Mouse (Mus musculus) layer of hippocampus, adult 9-10 months (tissue): ENCODE data around the gene Wbp4.
"Not testable (repeated sequence)": the region's sequence is repeated elsewhere in the genome, so short reads cannot be mapped to it uniquely, and the experiment has no call there.

Source experiments
- DNase-seq: peaks from one replicate; pipeline ENCODE4 v3.0.0; 2022; ENCODE audit warnings: low spot score

Gene Wbp4

DNA sequence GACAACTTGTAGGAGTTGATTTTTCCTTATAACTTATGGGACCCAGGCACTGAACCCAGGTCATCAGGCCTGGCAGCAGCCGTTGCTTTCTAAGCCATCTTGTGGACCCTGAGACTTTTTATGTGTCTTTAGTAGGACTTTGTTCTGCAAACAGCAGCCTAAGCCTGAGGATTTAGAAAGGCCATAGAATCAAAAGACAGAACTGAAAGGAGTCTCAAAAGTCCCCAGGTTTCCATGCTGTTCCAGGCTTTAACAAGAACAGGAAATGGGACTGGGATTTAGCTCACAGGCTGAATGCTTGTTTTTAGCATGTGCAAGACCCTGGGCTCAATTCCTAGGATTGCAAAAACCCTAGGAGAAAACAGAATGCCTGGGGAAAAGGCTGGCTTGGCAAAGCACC lies 26.5 kb upstream of the Wbp4 start:
- DNase-seq, result no peak

DNA sequence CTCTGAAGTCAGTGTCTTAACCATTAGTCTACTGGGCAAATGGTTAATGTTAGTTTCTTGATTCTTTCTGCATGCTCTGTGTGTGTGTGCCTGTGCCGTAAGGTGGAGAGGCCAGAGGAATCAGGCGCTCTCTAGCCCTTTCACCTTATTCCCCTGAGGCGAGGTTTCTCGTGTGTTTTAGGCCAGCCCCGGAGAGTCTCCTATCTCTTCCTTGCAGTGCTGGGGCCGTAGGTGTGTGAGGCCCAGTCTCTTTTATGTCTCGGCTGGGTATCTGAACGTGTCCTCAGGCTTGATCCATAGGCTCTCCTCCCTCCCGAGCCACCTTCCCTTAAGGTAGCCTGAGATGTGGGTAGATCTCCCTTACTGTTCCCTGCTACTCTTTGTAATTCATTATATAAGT lies 24.9 kb upstream of the Wbp4 start:
- no peak for DNase-seq

DNA sequence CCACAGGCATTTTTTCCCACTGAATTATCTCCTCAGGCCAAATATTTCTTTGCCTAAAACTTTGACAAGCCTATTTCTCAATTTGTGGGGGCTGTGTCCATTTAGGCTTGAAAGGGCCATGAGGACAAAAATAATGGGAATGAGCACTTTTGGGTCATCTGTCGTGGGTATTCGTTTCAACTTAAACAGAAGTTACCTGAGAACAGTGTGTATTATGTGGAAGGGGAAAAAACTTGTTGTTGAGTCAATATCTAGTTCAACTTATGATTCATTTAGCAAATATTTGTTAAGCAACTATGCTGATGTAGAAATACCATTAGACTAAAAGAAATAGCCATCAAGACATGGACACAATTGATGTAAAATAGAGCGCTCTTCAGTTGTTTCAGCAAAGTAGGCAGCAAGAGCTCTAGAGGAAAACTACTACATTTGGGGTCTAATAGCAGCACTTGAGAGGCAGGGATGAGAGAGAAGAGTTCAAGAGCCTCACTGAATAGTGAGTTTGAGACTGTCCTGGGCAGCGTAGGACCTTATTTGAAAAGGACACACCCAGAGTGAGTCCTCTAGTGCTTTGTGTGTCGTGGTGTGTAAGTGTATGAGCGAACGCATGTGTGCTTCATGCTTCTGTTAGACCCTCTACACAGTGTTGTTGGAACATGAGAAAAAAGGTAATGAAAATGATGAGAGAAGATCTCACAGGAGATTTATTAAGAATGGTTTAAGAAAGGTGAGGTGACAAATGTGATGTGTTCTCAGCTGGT lies 23.1 kb upstream of the Wbp4 start:
- DNase-seq, result no peak

- DNase-seq, result no peak
Observed at GRCm38 (mm10) chr14:79503371-79504075, 22.2 kb upstream of the Wbp4 start.

DNA sequence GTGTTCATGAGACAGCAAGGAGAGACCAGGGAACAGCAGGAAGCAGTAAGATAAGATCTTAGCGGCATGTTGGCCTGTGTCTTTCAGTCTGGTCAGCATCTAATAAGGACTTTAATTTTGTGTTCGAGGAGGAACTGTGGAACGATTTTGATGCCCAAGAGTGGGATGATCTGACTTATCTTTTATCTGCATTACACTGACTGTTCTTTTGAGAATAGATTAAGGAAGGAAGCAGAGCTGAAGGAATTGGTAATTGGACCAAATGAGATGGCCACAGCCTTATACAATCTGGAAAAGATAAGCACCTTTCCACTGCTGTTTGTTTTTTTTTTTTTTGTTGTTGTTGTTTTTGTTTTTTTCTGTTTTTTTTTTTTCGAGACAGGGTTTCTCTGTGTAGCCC lies 19.4 kb upstream of the Wbp4 start:
- no peak for DNase-seq

GRCm38 (mm10) chr14:79499326-79499725 lies 18.0 kb upstream of the Wbp4 start:
- DNase-seq, result no peak

- no peak for DNase-seq
Observed at GRCm38 (mm10) chr14:79494349-79494748, 13.0 kb upstream of the Wbp4 start.

DNA sequence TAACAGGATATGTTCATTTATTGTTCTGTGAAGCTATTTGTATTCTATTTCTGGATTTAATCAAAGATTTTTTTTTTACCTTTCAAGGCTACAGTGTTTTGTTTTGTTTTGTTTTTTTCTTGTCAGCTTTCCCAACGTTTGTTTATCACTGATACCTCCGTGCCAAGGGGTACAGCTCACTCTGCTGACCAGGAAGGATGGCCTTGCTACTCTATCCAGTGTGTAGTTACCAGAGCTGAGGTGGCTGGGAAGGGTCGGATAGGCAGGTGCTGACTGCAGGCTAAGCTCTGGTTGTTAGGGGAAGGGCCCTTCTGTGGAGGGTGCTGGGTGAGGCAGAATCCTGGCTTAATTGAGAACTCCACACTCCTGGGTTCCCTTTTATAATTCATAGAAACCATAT lies 8.9 kb upstream of the Wbp4 start:
- no peak for DNase-seq

DNA sequence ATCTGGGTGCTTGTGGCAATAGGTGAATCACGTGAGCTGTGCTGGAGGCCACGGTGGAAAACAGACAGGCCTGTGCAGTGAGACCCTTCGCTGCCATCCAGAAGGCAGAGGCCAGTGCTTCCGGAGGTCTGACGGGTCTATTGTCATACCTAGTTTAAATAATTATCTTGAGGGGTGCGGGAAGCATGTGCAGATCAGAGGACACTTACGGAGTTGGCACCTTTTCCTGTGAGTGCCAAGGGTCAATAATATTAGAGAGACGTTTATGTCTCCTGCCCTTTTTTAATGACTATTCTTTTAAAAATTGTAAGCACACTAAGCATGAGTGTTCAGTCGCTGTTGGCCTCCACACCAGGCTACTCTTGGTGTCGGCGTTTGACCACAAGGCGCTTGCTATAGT lies 7.8 kb upstream of the Wbp4 start:
- DNase-seq, result no peak

GRCm38 (mm10) chr14:79488531-79488930 lies 7.2 kb upstream of the Wbp4 start:
- DNase-seq, result no peak

DNA sequence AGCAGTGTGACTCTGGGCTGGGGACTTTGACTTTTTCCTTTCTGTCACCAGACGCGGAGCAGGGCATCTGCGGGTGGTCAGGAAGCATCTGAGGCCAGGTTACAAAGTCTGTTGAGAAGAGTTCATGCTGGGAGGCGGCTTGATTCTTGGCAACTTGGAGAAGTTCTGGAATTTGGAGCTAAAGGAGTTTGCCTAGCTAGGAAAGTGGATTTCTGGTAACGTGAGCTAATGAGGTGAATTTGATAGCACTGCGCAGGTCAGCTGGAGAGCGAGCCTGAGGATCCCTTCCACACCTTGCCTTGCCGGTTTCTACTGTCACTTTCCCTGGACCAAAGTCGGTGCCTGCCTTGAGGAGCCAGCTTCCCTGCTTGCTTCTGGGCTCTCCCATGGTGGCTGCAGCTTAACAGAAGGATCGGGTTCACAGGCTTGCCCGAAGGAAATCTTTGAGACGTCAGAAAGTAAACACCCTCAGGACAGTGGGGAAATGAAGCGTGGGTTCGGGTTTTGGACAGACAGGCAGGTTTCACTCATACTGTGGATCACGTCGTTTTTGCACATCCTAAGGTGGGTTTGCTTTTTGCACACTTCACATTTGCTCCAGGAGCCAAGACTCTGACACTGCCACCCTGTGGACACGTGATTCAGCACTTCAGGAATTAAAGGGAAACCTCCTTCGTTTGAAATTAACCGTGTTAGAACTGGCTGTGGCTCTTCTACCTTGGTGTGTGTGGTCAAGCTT lies 5.8 kb upstream of the Wbp4 start:
- DNase-seq, result no peak

- no peak for DNase-seq
Observed at GRCm38 (mm10) chr14:79486617-79486992, 5.3 kb upstream of the Wbp4 start.

DNA sequence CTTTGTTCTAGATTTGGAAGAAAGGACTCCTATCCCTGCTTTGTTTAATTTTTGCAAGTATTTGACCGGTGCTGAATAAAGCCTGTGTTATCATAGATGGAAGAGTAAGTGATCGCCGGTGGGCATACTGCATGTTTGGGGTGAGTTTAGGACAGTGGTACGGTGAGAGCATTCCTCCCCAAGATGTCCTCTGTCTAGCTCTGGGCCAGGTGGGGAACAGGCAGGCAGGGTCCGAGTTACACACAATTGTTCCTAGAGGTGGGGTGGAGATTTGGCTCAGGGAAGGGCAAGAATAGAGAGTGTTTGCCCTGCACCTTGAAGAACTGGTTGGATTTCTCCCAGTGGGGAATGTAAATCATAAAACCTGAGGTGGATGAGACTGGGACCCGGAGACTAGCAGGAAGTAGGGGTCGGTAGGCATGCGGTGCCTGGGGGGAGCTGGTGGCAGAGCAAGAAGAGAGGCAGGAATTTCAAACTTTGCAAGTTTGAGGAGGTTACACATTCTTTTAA lies 2.3 kb upstream of the Wbp4 start:
- no peak for DNase-seq

GRCm38 (mm10) chr14:79482747-79483355 lies 1.5 kb upstream of the Wbp4 start:
- DNase-seq, result no peak

- DNase-seq, result no peak
Observed at GRCm38 (mm10) chr14:79482251-79482661, 936 bp upstream of the Wbp4 start.

DNA sequence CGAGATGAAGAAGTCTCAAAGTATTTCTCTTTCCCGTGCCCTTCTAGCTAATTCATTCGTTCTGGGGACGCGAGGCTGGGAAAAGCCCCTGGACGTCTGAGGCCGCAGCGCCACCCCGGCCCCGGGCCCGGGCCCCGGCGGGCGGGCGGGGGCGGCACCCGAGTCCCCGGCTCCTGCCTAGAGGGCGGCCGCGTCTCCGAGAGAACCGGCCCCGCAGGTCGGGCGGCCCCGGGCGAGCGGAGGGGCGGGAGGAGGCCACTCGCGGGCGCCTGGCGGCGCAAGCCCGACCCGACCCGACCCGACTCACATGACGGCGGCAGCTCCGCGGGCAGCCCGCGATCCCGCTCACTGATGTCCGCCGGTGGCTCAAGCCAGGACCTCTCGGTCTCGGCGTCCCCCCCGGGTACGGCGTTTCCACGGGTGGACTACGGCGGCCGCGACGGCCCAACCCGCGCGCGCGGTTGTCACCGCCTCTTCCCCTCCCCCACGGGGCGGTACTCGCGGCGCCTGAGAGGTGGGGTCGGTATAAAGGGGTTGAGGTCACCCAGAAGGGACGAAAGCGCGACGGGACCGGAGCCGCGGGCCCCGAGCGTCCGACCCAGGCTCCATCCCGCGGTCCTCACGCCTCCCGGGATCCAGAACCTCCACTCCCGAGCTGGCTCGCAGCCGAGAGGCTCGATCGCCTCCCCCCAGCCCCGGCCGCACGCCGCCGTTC lies 539 bp downstream of the Wbp4 start, which contains the start of gene Elf1:
Gene Elf1 (plus strand): TSS at position 571 of the 715 bp plus-strand sequence.
- peak; percentile 81 for DNase-seq

GRCm38 (mm10) chr14:79473384-79473783 lies 7.9 kb downstream of the Wbp4 start:
- no peak for DNase-seq

DNA sequence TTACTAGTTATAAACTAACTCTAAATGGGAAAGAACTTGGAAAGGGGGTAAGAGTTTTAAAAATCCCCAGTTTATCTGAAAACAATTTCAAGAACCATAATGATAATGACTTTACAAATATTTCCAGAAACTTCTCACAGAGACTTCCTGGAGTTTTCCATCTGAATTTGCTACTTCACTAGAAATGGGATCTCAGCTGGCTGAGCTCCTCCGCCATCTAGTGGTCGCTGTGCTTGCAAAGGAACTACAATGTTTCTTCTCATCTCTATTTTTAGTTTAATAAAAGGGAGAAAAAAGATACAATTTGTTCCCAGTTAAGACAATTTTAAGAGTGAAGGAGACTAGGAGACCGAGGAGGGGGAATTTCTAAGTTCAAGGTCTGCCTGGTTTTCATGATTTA lies 13.7 kb downstream of the Wbp4 start:
- peak; percentile 64 for DNase-seq

DNA sequence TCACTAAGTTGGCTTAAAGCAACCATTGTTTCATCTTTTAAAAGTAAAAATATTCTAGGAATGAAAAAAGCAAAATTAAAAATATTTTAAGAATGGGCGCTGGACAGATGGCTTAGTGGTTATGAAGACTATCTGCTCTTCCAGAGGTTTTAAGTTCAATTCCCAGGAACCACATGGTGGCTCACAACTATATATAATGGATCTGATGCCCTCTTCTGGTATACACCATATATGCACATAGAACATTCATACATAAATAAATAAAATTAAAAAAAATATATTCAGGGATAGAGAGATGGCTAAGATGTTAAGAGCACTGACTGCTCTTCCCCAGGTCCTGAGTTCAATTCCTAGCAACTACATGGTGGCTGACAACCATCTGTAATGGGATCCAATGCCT lies 15.7 kb downstream of the Wbp4 start:
- no peak for DNase-seq

GRCm38 (mm10) chr14:79460988-79461387 lies 20.3 kb downstream of the Wbp4 start:
- no peak for DNase-seq

DNA sequence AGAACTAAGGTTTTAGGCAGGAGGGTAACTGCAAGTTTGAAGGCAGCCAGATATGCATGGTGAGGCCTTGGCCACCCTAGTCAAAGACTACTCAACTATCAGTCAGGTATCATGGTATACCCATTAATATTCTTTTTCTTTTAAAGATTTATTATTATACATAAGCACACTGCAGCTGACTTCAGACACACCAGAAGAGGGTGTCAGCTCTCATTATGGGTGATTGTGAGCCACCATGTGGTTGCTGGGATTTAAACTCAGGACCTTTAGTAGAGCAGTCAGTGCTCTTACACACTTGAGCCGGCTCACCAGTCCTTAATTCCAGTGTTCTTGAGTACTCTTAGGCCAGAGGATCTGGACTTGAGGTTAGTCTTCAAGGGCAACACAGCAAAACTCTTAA lies 20.9 kb downstream of the Wbp4 start:
- no peak for DNase-seq

DNA sequence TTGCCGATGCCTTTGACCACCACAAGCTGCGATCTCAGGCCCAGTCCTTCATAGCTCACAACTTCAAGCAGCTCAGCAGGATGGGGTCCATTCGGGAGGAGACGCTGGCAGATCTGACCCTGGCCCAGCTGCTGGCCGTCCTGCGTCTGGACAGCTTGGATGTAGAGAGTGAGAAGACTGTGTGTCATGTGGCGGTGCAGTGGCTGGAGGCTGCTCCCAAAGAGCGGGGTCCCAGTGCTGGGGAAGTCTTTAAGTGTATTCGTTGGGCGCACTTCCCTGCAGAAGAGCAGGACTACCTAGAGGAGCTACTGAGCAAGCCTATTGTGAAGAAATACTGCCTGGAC lies 28.8 kb downstream of the Wbp4 start:
- not testable (repeated sequence) for DNase-seq
